Mouse (Mus musculus): ENCODE results near the gene St3gal3. TPM values are rescaled to one million over a fixed set of nuclear protein-coding genes. Genes with fewer than 3 reads are reported as not detected.

Gene St3gal3
- polyA plus RNA-seq, 1 experiment from 2014 or later: 5.6 TPM

- ATAC-seq (replicated peaks; ENCODE audit: insufficient number of reproducible peaks, low FRiP score, low TSS enrichment, low read depth): no peak
- no peaks in the 10 kb centered on the region for H3K27me3 ChIP-seq (ENCODE audit: control insufficient read depth, insufficient read depth, low read length)
- WGBS: 91% methylated on average over 6 of the region's 6 CpGs
- no peak overlapping the region for H3K4me3 ChIP-seq (ENCODE audit: low read depth, low read length)
- no peak for DNase-seq (ENCODE audit: low spot score)
- no peak overlapping the region for H3K27ac ChIP-seq (replicated peaks; ENCODE audit: low read depth, low read length)
- H3K9ac ChIP-seq (replicated peaks; ENCODE audit: low read length): no peak overlapping the region
- H3K4me2 ChIP-seq (ENCODE audit: low read depth, low read length): no peak overlapping the region
- H3K4me1 ChIP-seq (ENCODE audit: control insufficient read depth, insufficient read depth, low read length): no peaks in the 10 kb centered on the region
- no peaks in the 10 kb centered on the region for H3K9me3 ChIP-seq (replicated peaks; ENCODE audit: control insufficient read depth, low read length)
- H3K36me3 ChIP-seq (replicated peaks; ENCODE audit: control insufficient read depth, insufficient read depth, low read depth, low read length): peaks cover 3% of the 10 kb centered on the region; the same call in 1 of the 2 replicates
Observed at GRCm38 (mm10) chr4:117896031-117896430, 238.7 kb downstream of the St3gal3 start.

GRCm38 (mm10) chr4:117895339-117895738 is 239.4 kb downstream of the St3gal3 start:
- H3K4me2 ChIP-seq (ENCODE audit: low read depth, low read length): no peak overlapping the region
- no peak overlapping the region for H3K27ac ChIP-seq (replicated peaks; ENCODE audit: low read depth, low read length)
- 80% methylated on average over 7 of the region's 7 CpGs for WGBS
- no peak overlapping the region for H3K4me3 ChIP-seq (ENCODE audit: low read depth, low read length)
- no peaks in the 10 kb centered on the region for H3K4me1 ChIP-seq (ENCODE audit: control insufficient read depth, insufficient read depth, low read length)
- peaks cover 3% of the 10 kb centered on the region; the same call in 1 of the 2 replicates for H3K36me3 ChIP-seq (replicated peaks; ENCODE audit: control insufficient read depth, insufficient read depth, low read depth, low read length)
- no peaks in the 10 kb centered on the region for H3K27me3 ChIP-seq (ENCODE audit: control insufficient read depth, insufficient read depth, low read length)
- no peak for ATAC-seq (replicated peaks; ENCODE audit: insufficient number of reproducible peaks, low FRiP score, low TSS enrichment, low read depth)
- no peak for DNase-seq (ENCODE audit: low spot score)
- no peaks in the 10 kb centered on the region for H3K9me3 ChIP-seq (replicated peaks; ENCODE audit: control insufficient read depth, low read length)
- H3K9ac ChIP-seq (replicated peaks; ENCODE audit: low read length): no peak overlapping the region

- ATAC-seq (replicated peaks; ENCODE audit: insufficient number of reproducible peaks, low FRiP score, low TSS enrichment, low read depth): no peak
- Histone ChIP-seq H3K4me1 (ENCODE audit: control insufficient read depth, insufficient read depth, low read length) (no peaks in the 10 kb centered on the region), H3K36me3 (replicated peaks; ENCODE audit: control insufficient read depth, insufficient read depth, low read depth, low read length) (peaks cover 3% of the 10 kb centered on the region; the same call in 1 of the 2 replicates), H3K4me2 (ENCODE audit: low read depth, low read length) (no peak overlapping the region), H3K27me3 (ENCODE audit: control insufficient read depth, insufficient read depth, low read length) (no peaks in the 10 kb centered on the region), H3K27ac (replicated peaks; ENCODE audit: low read depth, low read length) (no peak overlapping the region), H3K4me3 (ENCODE audit: low read depth, low read length) (no peak overlapping the region), H3K9me3 (replicated peaks; ENCODE audit: control insufficient read depth, low read length) (no peaks in the 10 kb centered on the region), H3K9ac (replicated peaks; ENCODE audit: low read length) (no peak overlapping the region)
- DNase-seq (ENCODE audit: low spot score): no peak
- 86% methylated on average over 7 of the region's 8 CpGs for WGBS
Observed at GRCm38 (mm10) chr4:117894601-117895000, 240.1 kb downstream of the St3gal3 start.

- Histone ChIP-seq H3K9ac (replicated peaks; ENCODE audit: low read length) (no peak overlapping the region), H3K9me3 (replicated peaks; ENCODE audit: control insufficient read depth, low read length) (no peaks in the 10 kb centered on the region), H3K4me1 (ENCODE audit: control insufficient read depth, insufficient read depth, low read length) (no peaks in the 10 kb centered on the region), H3K27me3 (ENCODE audit: control insufficient read depth, insufficient read depth, low read length) (no peaks in the 10 kb centered on the region), H3K4me3 (ENCODE audit: low read depth, low read length) (no peak overlapping the region), H3K27ac (replicated peaks; ENCODE audit: low read depth, low read length) (no peak overlapping the region), H3K36me3 (replicated peaks; ENCODE audit: control insufficient read depth, insufficient read depth, low read depth, low read length) (peaks cover 3% of the 10 kb centered on the region; the same call in 1 of the 2 replicates), H3K4me2 (ENCODE audit: low read depth, low read length) (no peak overlapping the region)
- 24% methylated on average over 9 of the region's 9 CpGs for WGBS
- ATAC-seq (replicated peaks; ENCODE audit: insufficient number of reproducible peaks, low FRiP score, low TSS enrichment, low read depth) (no peak), DNase-seq (ENCODE audit: low spot score) (peak; percentile 76)
Observed at GRCm38 (mm10) chr4:117893376-117893775, 241.3 kb downstream of the St3gal3 start.

GRCm38 (mm10) chr4:117891738-117892161 is 243.0 kb downstream of the St3gal3 start, which contains the start of gene Dph2:
Dph2 (minus strand) TSS chr4:117892032.
- Histone ChIP-seq H3K36me3 (replicated peaks; ENCODE audit: control insufficient read depth, insufficient read depth, low read depth, low read length) (peaks cover 3% of the 10 kb centered on the region; the same call in 1 of the 2 replicates), H3K27ac (replicated peaks; ENCODE audit: low read depth, low read length) (no peak within 1 kb of the TSS), H3K4me2 (ENCODE audit: low read depth, low read length) (peak within 1 kb of the TSS; percentile 54), H3K4me3 (ENCODE audit: low read depth, low read length) (peak within 1 kb of the TSS; percentile 75), H3K27me3 (ENCODE audit: control insufficient read depth, insufficient read depth, low read length) (no peaks in the 10 kb centered on the region), H3K9ac (replicated peaks; ENCODE audit: low read length) (peak within 1 kb of the TSS; percentile 52), H3K9me3 (replicated peaks; ENCODE audit: control insufficient read depth, low read length) (no peaks in the 10 kb centered on the region), H3K4me1 (ENCODE audit: control insufficient read depth, insufficient read depth, low read length) (no peaks in the 10 kb centered on the region)
- DNase-seq (ENCODE audit: low spot score): peak; percentile 93
- peak; percentile 78 for ATAC-seq (replicated peaks; ENCODE audit: insufficient number of reproducible peaks, low FRiP score, low TSS enrichment, low read depth)
- WGBS: under 1% methylated on average over 21 of the region's 21 CpGs

GRCm38 (mm10) chr4:117890750-117891149 is 244.0 kb downstream of the St3gal3 start:
- Histone ChIP-seq H3K4me3 (ENCODE audit: low read depth, low read length) (no peak overlapping the region), H3K27ac (replicated peaks; ENCODE audit: low read depth, low read length) (no peak overlapping the region), H3K9me3 (replicated peaks; ENCODE audit: control insufficient read depth, low read length) (no peaks in the 10 kb centered on the region), H3K4me1 (ENCODE audit: control insufficient read depth, insufficient read depth, low read length) (no peaks in the 10 kb centered on the region), H3K9ac (replicated peaks; ENCODE audit: low read length) (no peak overlapping the region), H3K27me3 (ENCODE audit: control insufficient read depth, insufficient read depth, low read length) (no peaks in the 10 kb centered on the region), H3K36me3 (replicated peaks; ENCODE audit: control insufficient read depth, insufficient read depth, low read depth, low read length) (no peaks in the 10 kb centered on the region), H3K4me2 (ENCODE audit: low read depth, low read length) (no peak overlapping the region)
- WGBS: 71% methylated on average over 8 of the region's 8 CpGs
- DNase-seq (ENCODE audit: low spot score): no peak
- no peak for ATAC-seq (replicated peaks; ENCODE audit: insufficient number of reproducible peaks, low FRiP score, low TSS enrichment, low read depth)

- DNase-seq (ENCODE audit: low spot score) (no peak), ATAC-seq (replicated peaks; ENCODE audit: insufficient number of reproducible peaks, low FRiP score, low TSS enrichment, low read depth) (no peak)
- H3K9ac ChIP-seq (replicated peaks; ENCODE audit: low read length): no peak overlapping the region
- no peaks in the 10 kb centered on the region for H3K4me1 ChIP-seq (ENCODE audit: control insufficient read depth, insufficient read depth, low read length)
- H3K4me2 ChIP-seq (ENCODE audit: low read depth, low read length): no peak overlapping the region
- no peaks in the 10 kb centered on the region; the same call in 1 of the 2 replicates for H3K36me3 ChIP-seq (replicated peaks; ENCODE audit: control insufficient read depth, insufficient read depth, low read depth, low read length)
- no peak overlapping the region for H3K4me3 ChIP-seq (ENCODE audit: low read depth, low read length)
- no peaks in the 10 kb centered on the region for H3K27me3 ChIP-seq (ENCODE audit: control insufficient read depth, insufficient read depth, low read length)
- 92% methylated on average over 14 of the region's 14 CpGs for WGBS
- no peak overlapping the region for H3K27ac ChIP-seq (replicated peaks; ENCODE audit: low read depth, low read length)
- H3K9me3 ChIP-seq (replicated peaks; ENCODE audit: control insufficient read depth, low read length): no peaks in the 10 kb centered on the region
Observed at GRCm38 (mm10) chr4:117890031-117890430, 244.7 kb downstream of the St3gal3 start.

- Histone ChIP-seq H3K9ac (replicated peaks; ENCODE audit: low read length) (no peak overlapping the region), H3K27me3 (ENCODE audit: control insufficient read depth, insufficient read depth, low read length) (no peaks in the 10 kb centered on the region), H3K4me3 (ENCODE audit: low read depth, low read length) (no peak overlapping the region), H3K9me3 (replicated peaks; ENCODE audit: control insufficient read depth, low read length) (no peaks in the 10 kb centered on the region), H3K4me2 (ENCODE audit: low read depth, low read length) (no peak overlapping the region), H3K36me3 (replicated peaks; ENCODE audit: control insufficient read depth, insufficient read depth, low read depth, low read length) (no peaks in the 10 kb centered on the region; the same call in 1 of the 2 replicates), H3K4me1 (ENCODE audit: control insufficient read depth, insufficient read depth, low read length) (no peaks in the 10 kb centered on the region), H3K27ac (replicated peaks; ENCODE audit: low read depth, low read length) (no peak overlapping the region)
- WGBS: 91% methylated on average over 15 of the region's 15 CpGs
- no peak for DNase-seq (ENCODE audit: low spot score)
- no peak for ATAC-seq (replicated peaks; ENCODE audit: insufficient number of reproducible peaks, low FRiP score, low TSS enrichment, low read depth)
Observed at GRCm38 (mm10) chr4:117889471-117889870, 245.2 kb downstream of the St3gal3 start.

Data from embryonic facial prominence, embryonic 11.5 days (tissue).